Mouse (Mus musculus): Measurements from ENCODE around the gene Fam19a2. TPM values are rescaled to one million over a fixed set of nuclear protein-coding genes. Genes with fewer than 3 reads are reported as not detected.

Fam19a2 gene
- polyA plus RNA-seq, 1 experiment: 0.01 TPM

DNA sequence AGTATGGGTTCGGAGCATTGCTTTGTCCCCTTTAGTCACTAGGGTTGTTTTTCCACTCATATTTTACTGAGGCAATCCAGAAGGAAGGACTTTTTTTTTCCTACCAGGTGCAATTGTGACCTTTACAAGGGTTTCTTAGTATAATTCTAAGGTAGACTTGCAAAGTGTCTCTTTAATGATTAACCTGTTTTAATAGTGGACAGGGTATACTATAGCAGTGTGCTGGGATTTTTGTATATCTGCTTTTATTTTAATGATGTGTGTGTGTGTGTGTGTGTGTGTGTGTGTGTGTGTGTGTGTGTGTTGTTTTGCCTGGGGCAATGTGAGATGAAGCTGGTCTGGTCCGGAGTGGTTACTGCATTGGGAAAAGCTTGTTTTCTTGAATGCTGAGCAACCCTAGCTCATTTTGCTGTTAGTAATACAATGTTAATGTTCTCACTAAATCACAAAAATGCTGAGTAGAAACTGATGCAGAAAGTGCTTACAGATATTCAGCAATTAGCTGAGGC, 458.2 kb downstream of the Fam19a2 start:
- Histone ChIP-seq H3K36me3 (ENCODE audit: control insufficient read depth, insufficient read depth) (no peaks in the 10 kb centered on the region), H3K27me3 (ENCODE audit: control insufficient read depth, insufficient read depth, insufficient read length) (no peaks in the 10 kb centered on the region), H3K79me2 (ENCODE audit: control insufficient read depth, insufficient read depth) (no peaks in the 10 kb centered on the region), H3K4me3 (no peak overlapping the region), H3K4me2 (ENCODE audit: low read depth) (no peak overlapping the region), H3ac (ENCODE audit: control insufficient read depth, insufficient read length) (no peak overlapping the region)
- TF ChIP-seq MYOG (IDR thresholded peaks at IDR 0.05; ENCODE audit: control insufficient read depth in 1 of 3, insufficient read depth in 1 of 3, insufficient read length in 2 of 3, low read depth in 2 of 3) (no peak), MAX (IDR thresholded peaks at IDR 0.05; ENCODE audit: low read depth) (no peak), MYOD1 (IDR thresholded peaks at IDR 0.05; ENCODE audit: control insufficient read depth in 1 of 3, insufficient read length in 2 of 3, low read depth in 2 of 3) (no peak), E2F4 (IDR thresholded peaks at IDR 0.05; ENCODE audit: insufficient read depth) (no peak), POLR2AphosphoS2 (IDR thresholded peaks at IDR 0.05; ENCODE audit: insufficient read length, low read depth) (no peak), TCF12 (IDR thresholded peaks at IDR 0.05; ENCODE audit: insufficient read depth, poor library complexity, severe bottlenecking) (no peak), SRF (IDR thresholded peaks at IDR 0.05; ENCODE audit: control insufficient read depth, insufficient read length, low read depth) (no peak), CEBPB (IDR thresholded peaks at IDR 0.05; ENCODE audit: insufficient read depth, poor library complexity, severe bottlenecking) (no peak), POLR2A (IDR thresholded peaks at IDR 0.05; ENCODE audit: insufficient read length, low read depth) (no peak)

DNA sequence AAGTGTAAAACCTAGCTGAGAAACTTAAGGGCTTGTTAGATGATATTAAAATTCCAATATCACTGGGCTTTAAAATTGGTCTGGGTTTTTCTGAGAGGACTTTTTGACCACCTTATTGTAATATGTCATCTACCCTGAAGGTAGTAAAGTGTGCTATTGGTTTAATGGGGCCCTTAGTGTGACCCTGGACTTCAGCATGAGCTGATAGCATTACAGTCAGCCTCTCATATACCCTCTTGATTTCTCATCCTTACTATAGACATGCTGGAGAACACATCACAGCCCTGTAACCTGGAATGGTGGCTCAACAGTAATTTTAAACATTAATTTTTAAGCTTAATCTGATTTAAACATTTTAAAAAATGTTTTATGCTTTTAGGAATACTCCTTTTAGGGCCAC, 459.8 kb downstream of the Fam19a2 start:
- no peaks in the 10 kb centered on the region for H3K27me3 ChIP-seq (ENCODE audit: control insufficient read depth, insufficient read depth, insufficient read length)
- no peaks in the 10 kb centered on the region for H3K79me2 ChIP-seq (ENCODE audit: control insufficient read depth, insufficient read depth)
- H3K36me3 ChIP-seq (ENCODE audit: control insufficient read depth, insufficient read depth): no peaks in the 10 kb centered on the region
- TF ChIP-seq USF1 (IDR thresholded peaks at IDR 0.05; ENCODE audit: low read depth) (no peak), REST (IDR thresholded peaks at IDR 0.05; ENCODE audit: insufficient read depth, insufficient read length) (no peak), MYOG (IDR thresholded peaks at IDR 0.05; ENCODE audit: control insufficient read depth in 1 of 3, insufficient read depth in 1 of 3, insufficient read length in 2 of 3, low read depth in 2 of 3) (no peak), CEBPB (IDR thresholded peaks at IDR 0.05; ENCODE audit: insufficient read depth, poor library complexity, severe bottlenecking) (no peak), E2F4 (IDR thresholded peaks at IDR 0.05; ENCODE audit: insufficient read depth) (no peak), MYOD1 (IDR thresholded peaks at IDR 0.05; ENCODE audit: control insufficient read depth in 1 of 3, insufficient read length in 2 of 3, low read depth in 2 of 3) (no peak), POLR2AphosphoS2 (IDR thresholded peaks at IDR 0.05; ENCODE audit: insufficient read length, low read depth) (no peak), SRF (IDR thresholded peaks at IDR 0.05; ENCODE audit: control insufficient read depth, insufficient read length, low read depth) (no peak), POLR2A (IDR thresholded peaks at IDR 0.05; ENCODE audit: insufficient read length, low read depth) (no peak), MAX (IDR thresholded peaks at IDR 0.05; ENCODE audit: low read depth) (no peak)
- H3K4me2 ChIP-seq (ENCODE audit: low read depth): no peak overlapping the region
- H3K4me3 ChIP-seq: no peak overlapping the region
- H3ac ChIP-seq (ENCODE audit: control insufficient read depth, insufficient read length): no peak overlapping the region

DNA sequence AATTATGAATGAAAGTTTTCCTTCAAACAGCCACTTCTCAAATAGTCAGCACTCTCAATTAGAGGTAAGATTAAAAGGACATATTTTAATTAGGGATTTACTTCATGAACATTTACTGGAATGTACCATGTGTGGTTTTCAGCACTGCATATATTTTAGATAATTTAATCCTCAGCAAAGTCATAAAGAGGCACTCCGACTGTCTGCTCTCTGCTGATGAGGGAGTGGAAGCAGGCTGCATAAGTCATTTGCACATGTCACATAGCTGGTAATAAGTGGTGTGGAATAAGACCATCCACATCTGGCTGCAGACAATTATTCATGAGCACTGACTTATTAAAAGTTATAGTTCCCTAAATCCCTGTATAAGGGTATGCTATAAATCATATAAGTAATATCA, 484.5 kb downstream of the Fam19a2 start:
- H3K4me2 ChIP-seq (ENCODE audit: low read depth): no peak overlapping the region
- H3K79me2 ChIP-seq (ENCODE audit: control insufficient read depth, insufficient read depth): no peaks in the 10 kb centered on the region
- no peak overlapping the region for H3K4me3 ChIP-seq
- H3K27me3 ChIP-seq (ENCODE audit: control insufficient read depth, insufficient read depth, insufficient read length): no peaks in the 10 kb centered on the region
- H3ac ChIP-seq (ENCODE audit: control insufficient read depth, insufficient read length): no peak overlapping the region
- H3K36me3 ChIP-seq (ENCODE audit: control insufficient read depth, insufficient read depth): no peaks in the 10 kb centered on the region
- no peak for TF ChIP-seq SRF (IDR thresholded peaks at IDR 0.05; ENCODE audit: control insufficient read depth, insufficient read length, low read depth)
- no peak for TF ChIP-seq USF1 (IDR thresholded peaks at IDR 0.05; ENCODE audit: low read depth)
- no peak for TF ChIP-seq MAX (IDR thresholded peaks at IDR 0.05; ENCODE audit: low read depth)
- TF ChIP-seq REST (IDR thresholded peaks at IDR 0.05; ENCODE audit: insufficient read depth, insufficient read length): no peak
- no peak for TF ChIP-seq POLR2A (IDR thresholded peaks at IDR 0.05; ENCODE audit: insufficient read length, low read depth)
- no peak for TF ChIP-seq TCF3 (IDR thresholded peaks at IDR 0.05; ENCODE audit: insufficient read length, low read depth)
- TF ChIP-seq MYOG (IDR thresholded peaks at IDR 0.05; ENCODE audit: control insufficient read depth in 1 of 3, insufficient read depth in 1 of 3, insufficient read length in 2 of 3, low read depth in 2 of 3): no peak
- TF ChIP-seq CEBPB (IDR thresholded peaks at IDR 0.05; ENCODE audit: insufficient read depth, poor library complexity, severe bottlenecking): no peak

DNA sequence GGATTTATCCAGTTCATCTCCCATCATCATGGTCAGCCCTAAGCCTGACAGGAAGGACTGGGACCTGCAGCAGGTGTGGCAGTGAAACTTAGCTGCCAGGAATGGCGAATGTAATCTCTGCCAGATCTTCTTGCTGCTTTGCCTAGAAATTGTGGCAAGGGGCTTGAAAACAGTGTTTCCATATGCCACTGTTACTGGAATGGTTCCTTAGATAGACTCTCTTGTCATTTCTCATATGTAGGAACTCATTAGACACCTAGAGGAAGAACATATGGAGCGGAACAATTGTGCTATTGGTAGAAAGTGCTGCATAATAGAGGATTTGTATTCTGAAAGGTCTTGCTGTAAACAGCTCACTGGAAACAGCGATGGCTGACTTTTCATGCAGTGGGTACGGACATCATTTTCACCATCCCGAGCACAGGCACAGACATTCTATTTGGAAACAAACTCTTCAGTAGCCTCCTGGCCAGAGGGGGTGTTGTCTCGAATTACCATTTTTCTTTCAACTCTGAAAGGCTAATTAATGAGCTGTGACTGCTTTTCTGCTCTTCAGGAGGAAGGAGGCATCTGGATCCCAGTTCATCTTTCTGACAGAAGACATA, 488.0 kb downstream of the Fam19a2 start:
- TF ChIP-seq TCF12 (IDR thresholded peaks at IDR 0.05; ENCODE audit: insufficient read depth, poor library complexity, severe bottlenecking) (no peak), POLR2AphosphoS2 (IDR thresholded peaks at IDR 0.05; ENCODE audit: insufficient read length, low read depth) (no peak), MAX (IDR thresholded peaks at IDR 0.05; ENCODE audit: low read depth) (no peak), SRF (IDR thresholded peaks at IDR 0.05; ENCODE audit: control insufficient read depth, insufficient read length, low read depth) (no peak), USF1 (IDR thresholded peaks at IDR 0.05; ENCODE audit: low read depth) (no peak), CEBPB (IDR thresholded peaks at IDR 0.05; ENCODE audit: insufficient read depth, poor library complexity, severe bottlenecking) (no peak), MYOD1 (IDR thresholded peaks at IDR 0.05; ENCODE audit: control insufficient read depth in 1 of 3, insufficient read length in 2 of 3, low read depth in 2 of 3) (no peak), REST (IDR thresholded peaks at IDR 0.05; ENCODE audit: insufficient read depth, insufficient read length) (no peak), MYOG (IDR thresholded peaks at IDR 0.05; ENCODE audit: control insufficient read depth in 1 of 3, insufficient read depth in 1 of 3, insufficient read length in 2 of 3, low read depth in 2 of 3) (no peak)
- no peak overlapping the region for H3K4me3 ChIP-seq
- H3K4me2 ChIP-seq (ENCODE audit: low read depth): no peak overlapping the region
- H3K79me2 ChIP-seq (ENCODE audit: control insufficient read depth, insufficient read depth): no peaks in the 10 kb centered on the region
- H3ac ChIP-seq (ENCODE audit: control insufficient read depth, insufficient read length): no peak overlapping the region
- no peaks in the 10 kb centered on the region for H3K27me3 ChIP-seq (ENCODE audit: control insufficient read depth, insufficient read depth, insufficient read length)
- H3K36me3 ChIP-seq (ENCODE audit: control insufficient read depth, insufficient read depth): no peaks in the 10 kb centered on the region

DNA sequence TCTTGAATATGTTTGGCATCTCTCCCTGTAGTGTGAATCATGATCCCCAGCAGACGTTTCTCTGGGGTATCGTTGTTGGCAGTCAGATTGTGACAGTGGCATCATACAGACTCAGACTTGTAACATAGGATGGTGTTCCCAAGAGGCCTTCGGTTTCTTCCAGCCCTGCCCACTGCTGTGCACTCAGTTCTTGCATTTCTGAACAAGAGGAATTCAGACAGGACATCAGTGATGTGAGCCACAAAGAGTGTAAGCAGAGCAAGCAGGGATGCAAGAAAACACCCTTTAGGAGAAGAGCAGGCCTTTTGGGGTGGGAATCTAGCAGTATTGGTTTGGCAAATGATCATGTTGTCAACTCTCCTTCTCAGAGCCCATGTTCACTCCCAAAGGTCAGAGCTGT, 489.0 kb downstream of the Fam19a2 start:
- Histone ChIP-seq H3K36me3 (ENCODE audit: control insufficient read depth, insufficient read depth) (no peaks in the 10 kb centered on the region), H3ac (ENCODE audit: control insufficient read depth, insufficient read length) (no peak overlapping the region), H3K4me2 (ENCODE audit: low read depth) (no peak overlapping the region)

More for the DNA sequence above, 489.0 kb downstream of the Fam19a2 start:
- TF ChIP-seq TCF3 (IDR thresholded peaks at IDR 0.05; ENCODE audit: insufficient read length, low read depth): no peak
- no peaks in the 10 kb centered on the region for H3K79me2 ChIP-seq (ENCODE audit: control insufficient read depth, insufficient read depth)
- no peaks in the 10 kb centered on the region for H3K27me3 ChIP-seq (ENCODE audit: control insufficient read depth, insufficient read depth, insufficient read length)
- H3K4me3 ChIP-seq: no peak overlapping the region

Measured in myocyte (in vitro differentiated cells).